Mouse (Mus musculus) C2C12 (cell line): ENCODE measurements around the gene Tcte2. TPM values are rescaled to one million over a fixed set of nuclear protein-coding genes. Genes with fewer than 3 reads are reported as not detected.

ENCODE experiments used
- H3K27me3 ChIP-seq: one replicate; pipeline ENCODE4 v1.6.1; 2011; ENCODE audit not compliant: control insufficient read depth, insufficient read depth, insufficient read length
- H3K36me3 ChIP-seq: one replicate; pipeline ENCODE4 v1.6.1; 2011; ENCODE audit not compliant: control insufficient read depth, insufficient read depth
- H3K4me3 ChIP-seq: one replicate; pipeline ENCODE4 v1.5.1; 2011; ENCODE audit warnings: mild to moderate bottlenecking, control low read depth; ENCODE audit not compliant: poor library complexity, insufficient read depth, severe bottlenecking
- H3K79me2 ChIP-seq: one replicate; pipeline ENCODE4 v1.6.1; 2011; ENCODE audit not compliant: control insufficient read depth, insufficient read depth
- H3K79me3 ChIP-seq: one replicate; pipeline ENCODE4 v1.6.1; 2011; ENCODE audit warnings: low read depth, control low read depth
- H3ac ChIP-seq: one replicate; pipeline ENCODE3; 2011; ENCODE audit warnings: low read depth; ENCODE audit not compliant: control insufficient read depth, insufficient read length
- CEBPB ChIP-seq: IDR thresholded peaks from one replicate; pipeline ENCODE4 v1.6.1; 2011; ENCODE audit warnings: low read depth, mild to moderate bottlenecking, control low read depth, moderate library complexity
- CTCF ChIP-seq: IDR thresholded peaks from one replicate; pipeline ENCODE4 v1.5.1; 2011; ENCODE audit not compliant: control insufficient read depth, insufficient read depth, insufficient read length
- FOSL1 ChIP-seq: IDR thresholded peaks from one replicate; pipeline ENCODE4 v1.8.0; 2011; ENCODE audit warnings: mild to moderate bottlenecking, low read length; ENCODE audit not compliant: poor library complexity, insufficient read depth, severe bottlenecking
- MAX ChIP-seq: IDR thresholded peaks from one replicate; pipeline ENCODE4 v1.6.1; 2011; ENCODE audit warnings: mild to moderate bottlenecking, control low read depth
- MYOD1 ChIP-seq: IDR thresholded peaks from one replicate; pipeline ENCODE4 v1.6.1; 2011; ENCODE audit warnings: low read depth; ENCODE audit not compliant: control insufficient read depth, insufficient read length
- MYOG ChIP-seq: IDR thresholded peaks from one replicate; pipeline ENCODE4 v1.6.1; 2011; ENCODE audit not compliant: control insufficient read depth, insufficient read length; ENCODE audit errors: extremely low read depth
- USF1 ChIP-seq: IDR thresholded peaks from one replicate; pipeline ENCODE4 v1.6.1; 2011; ENCODE audit warnings: low read depth, mild to moderate bottlenecking, control low read depth, moderate library complexity
- polyA plus RNA-seq: library from polyadenylated mRNA; unstranded; fragments of >200 nt; fragmentation: generic; extraction: Trizol; gene quantifications from one replicate; pipeline ENCODE4 v1.2.1, GENCODE M21; 2012; ENCODE audit warnings: missing spikeins

Gene Tcte2
- polyA plus RNA-seq, 1 experiment, result 0.44 TPM

GRCm38 (mm10) chr17:13743709-13744079, 17.9 kb downstream of the Tcte2 start:
- no peaks in the 10 kb centered on the region for H3K79me3 ChIP-seq
- no peaks in the 10 kb centered on the region for H3K27me3 ChIP-seq
- no peak for TF ChIP-seq FOSL1
- TF ChIP-seq MYOD1, result peak; percentile 40
- no peaks in the 10 kb centered on the region for H3K36me3 ChIP-seq
- H3K4me3 ChIP-seq, result no peak overlapping the region
- no peaks in the 10 kb centered on the region for H3K79me2 ChIP-seq
- H3ac ChIP-seq, result no peak overlapping the region

DNA sequence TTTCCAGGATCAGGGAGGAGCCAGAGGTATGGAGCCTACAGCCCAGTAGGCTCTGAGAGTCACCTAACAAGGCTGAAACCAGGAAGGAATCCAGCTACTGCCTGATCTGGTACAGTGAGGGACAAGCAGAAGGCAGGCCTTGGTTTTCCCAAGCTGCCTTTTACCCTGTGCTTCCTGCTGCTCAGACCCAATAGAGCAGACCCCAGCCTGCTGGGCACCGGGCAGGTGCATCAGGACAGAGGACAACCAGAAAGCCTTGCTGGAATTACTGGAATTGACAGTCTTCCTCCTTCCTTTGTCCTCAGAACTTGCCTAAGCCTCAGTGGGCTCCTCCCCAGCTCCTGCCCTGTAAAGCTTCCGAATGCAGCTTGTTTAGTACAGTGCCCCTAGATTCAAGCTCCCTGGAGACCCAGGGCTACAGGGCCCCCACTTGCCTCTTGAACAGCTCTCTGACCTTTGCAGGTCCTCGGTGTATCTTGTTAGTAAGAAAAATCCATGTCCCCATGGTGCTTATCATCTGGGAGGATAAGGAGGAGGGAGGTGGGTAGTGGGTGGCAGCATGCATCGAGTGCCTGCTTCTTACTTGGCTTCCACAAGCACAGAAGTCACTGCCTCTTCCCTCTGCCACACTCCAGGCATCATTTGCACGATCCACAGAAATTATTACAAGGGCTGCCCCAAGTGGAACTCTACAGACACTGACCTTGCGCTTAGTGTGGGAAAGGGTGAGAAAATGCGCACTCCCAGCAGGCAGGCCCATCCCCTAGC, 18.5 kb downstream of the Tcte2 start:
- H3K4me3 ChIP-seq, result no peak overlapping the region
- no peaks in the 10 kb centered on the region for H3K79me2 ChIP-seq
- no peaks in the 10 kb centered on the region for H3K27me3 ChIP-seq
- no peaks in the 10 kb centered on the region for H3K36me3 ChIP-seq
- TF ChIP-seq CEBPB (no peak), FOSL1 (no peak), MAX (no peak), MYOD1 (no peak), MYOG (no peak), USF1 (no peak), CTCF (no peak)
- H3ac ChIP-seq, result no peak overlapping the region
- H3K79me3 ChIP-seq, result no peaks in the 10 kb centered on the region

GRCm38 (mm10) chr17:13742334-13742733, 19.3 kb downstream of the Tcte2 start:
- H3ac ChIP-seq, result no peak overlapping the region
- no peaks in the 10 kb centered on the region for H3K79me3 ChIP-seq
- H3K36me3 ChIP-seq, result no peaks in the 10 kb centered on the region
- no peaks in the 10 kb centered on the region for H3K27me3 ChIP-seq
- no peaks in the 10 kb centered on the region for H3K79me2 ChIP-seq
- no peak overlapping the region for H3K4me3 ChIP-seq
- TF ChIP-seq CTCF, result no peak

DNA sequence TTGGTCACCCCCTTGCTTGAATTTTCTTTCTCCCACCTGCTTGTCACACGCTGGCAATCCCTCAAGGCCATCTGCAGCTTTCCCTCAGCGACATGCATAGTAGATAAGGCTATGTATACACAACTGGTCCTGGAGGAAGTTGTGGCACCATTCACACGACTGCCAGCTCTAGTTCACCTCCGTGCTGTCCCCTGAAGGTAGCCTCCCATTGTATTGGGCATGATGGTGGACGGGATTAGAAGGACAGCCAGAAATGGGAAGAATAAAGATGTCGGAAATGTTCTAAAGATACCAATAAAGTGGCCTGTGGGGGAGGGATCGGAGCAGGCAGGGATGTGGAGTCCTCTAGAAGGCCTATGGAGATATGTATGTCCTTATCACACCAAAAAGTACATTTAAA, 20.0 kb downstream of the Tcte2 start:
- Histone ChIP-seq H3K27me3 (no peaks in the 10 kb centered on the region), H3K36me3 (no peaks in the 10 kb centered on the region), H3ac (no peak overlapping the region), H3K79me3 (no peaks in the 10 kb centered on the region), H3K4me3 (no peak overlapping the region), H3K79me2 (no peaks in the 10 kb centered on the region)
- TF ChIP-seq MYOG, result no peak
- TF ChIP-seq MYOD1, result no peak
- no peak for TF ChIP-seq CTCF
- no peak for TF ChIP-seq FOSL1

DNA sequence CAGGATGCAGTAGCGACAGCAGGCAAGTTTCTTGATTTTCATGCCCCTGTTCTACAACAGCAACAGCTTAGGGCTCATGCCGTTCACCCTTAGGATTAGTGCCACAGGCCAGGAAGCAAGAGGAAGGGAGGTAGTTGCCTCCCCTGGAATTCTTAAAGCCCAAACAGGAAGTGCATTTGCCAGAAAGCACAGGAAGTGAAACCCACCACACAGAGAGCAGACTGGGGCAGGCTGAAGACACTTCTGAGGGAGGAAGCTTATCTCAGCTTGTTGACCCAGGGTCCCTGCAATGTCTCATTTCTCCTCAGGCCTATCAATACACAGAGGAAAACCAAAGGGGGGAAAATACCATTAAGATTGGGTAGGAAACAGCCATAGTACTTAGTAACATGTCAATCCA, 20.8 kb downstream of the Tcte2 start:
- no peak overlapping the region for H3ac ChIP-seq
- no peak overlapping the region for H3K4me3 ChIP-seq
- no peaks in the 10 kb centered on the region for H3K27me3 ChIP-seq
- TF ChIP-seq MYOD1, result no peak
- no peak for TF ChIP-seq USF1
- no peak for TF ChIP-seq CEBPB
- TF ChIP-seq FOSL1, result no peak
- TF ChIP-seq CTCF, result no peak
- no peak for TF ChIP-seq MYOG
- no peak for TF ChIP-seq MAX
- H3K79me3 ChIP-seq, result no peaks in the 10 kb centered on the region
- H3K36me3 ChIP-seq, result no peaks in the 10 kb centered on the region
- no peaks in the 10 kb centered on the region for H3K79me2 ChIP-seq

GRCm38 (mm10) chr17:13739981-13740380, 21.6 kb downstream of the Tcte2 start:
- Histone ChIP-seq H3ac (no peak overlapping the region), H3K79me2 (no peaks in the 10 kb centered on the region), H3K27me3 (no peaks in the 10 kb centered on the region), H3K79me3 (no peaks in the 10 kb centered on the region), H3K36me3 (no peaks in the 10 kb centered on the region), H3K4me3 (no peak overlapping the region)
- TF ChIP-seq CEBPB, result no peak
- no peak for TF ChIP-seq MYOD1
- no peak for TF ChIP-seq CTCF
- no peak for TF ChIP-seq MAX
- no peak for TF ChIP-seq MYOG
- no peak for TF ChIP-seq USF1
- no peak for TF ChIP-seq FOSL1
